Mouse (Mus musculus): Measurements from ENCODE around the gene Gm45753.

- TF ChIP-seq CTCF (IDR thresholded peaks at IDR 0.05; ENCODE audit: borderline replicate concordance, insufficient read depth, low read depth, low read length) (no peak), POLR2A (IDR thresholded peaks at IDR 0.05; ENCODE audit: borderline replicate concordance, insufficient read depth, low read length) (no peak)
Observed at GRCm38 (mm10) chr8:45266993-45267392, 41.3 kb downstream of the Gm45753 start.
